Mouse (Mus musculus) CH12.LX (cell line): ENCODE measurements at regions not wholly inside any gene's neighbourhood (a gene's known extent, or its start where the extent isn't known, plus 50 kb on each side); places are given as distances from the start of the nearest gene placed in this dataset.

Experiments
- CTCF ChIP-seq, 2 experiments: IDR thresholded peaks in 1 of 2; conservative IDR thresholded peaks in 1 of 2; 2 replicates each; pipeline ENCODE4 v1.5.1; 2011 to 2012; ENCODE audit warnings: low read depth in 2 of 2, low read length in 2 of 2, improper control_type of control experiment in 1 of 2, inconsistent platforms in 1 of 2, mild to moderate bottlenecking in 1 of 2, moderate library complexity in 1 of 2
- HCFC1 ChIP-seq: IDR thresholded peaks from 2 replicates; pipeline ENCODE4 v1.6.1; 2012; ENCODE audit warnings: low read depth, mild to moderate bottlenecking, inconsistent platforms, low read length, improper control_type of control experiment
- PAX5 ChIP-seq: IDR thresholded peaks from 2 replicates; pipeline ENCODE4 v1.6.1; 2012; ENCODE audit warnings: low read length, inconsistent platforms, mixed read lengths
- POLR2A ChIP-seq: IDR thresholded peaks from 2 replicates; pipeline ENCODE4 v1.6.1; 2011; ENCODE audit warnings: low read depth, mild to moderate bottlenecking, improper control_type of control experiment, low read length
- SIN3A ChIP-seq: IDR thresholded peaks from 2 replicates; pipeline ENCODE4 v1.6.1; 2012; ENCODE audit warnings: low read length, improper control_type of control experiment, inconsistent platforms
- TBP ChIP-seq: conservative IDR thresholded peaks from 2 replicates; pipeline ENCODE4 v1.6.1; 2011; ENCODE audit warnings: low read depth, low read length, improper control_type of control experiment
- UBTF ChIP-seq: IDR thresholded peaks from 2 replicates; pipeline ENCODE4 v1.6.1; 2012; ENCODE audit warnings: low read depth, mild to moderate bottlenecking, inconsistent platforms, low read length, improper control_type of control experiment, moderate library complexity
- ZNF384 ChIP-seq: IDR thresholded peaks from 2 replicates; pipeline ENCODE4 v1.6.1; 2012; ENCODE audit warnings: low read depth, low read length, improper control_type of control experiment, inconsistent platforms

GRCm38 (mm10) chr13:16769409-16769808 lies 757.8 kb downstream of the Inhba start:
- no peak for TF ChIP-seq CTCF (conservative IDR thresholded peaks at IDR 0.05 in 1 of 2, IDR thresholded peaks at IDR 0.05 in 1 of 2; ENCODE audit: low read depth in 2 of 2, low read length in 2 of 2)
- no peak for TF ChIP-seq PAX5
- TF ChIP-seq SIN3A = no peak
- TF ChIP-seq POLR2A = no peak
- TF ChIP-seq ZNF384 = no peak
- no peak for TF ChIP-seq TBP
- no peak for TF ChIP-seq HCFC1
- no peak for TF ChIP-seq UBTF
